Mouse (Mus musculus): ENCODE results near the gene Poln.

Poln gene

GRCm38 (mm10) chr5:34119121-34119856 lies 50.0 kb downstream of the Poln start:
- peak; percentile 92 for DNase-seq (ENCODE audit: extremely low read depth, low read depth)

GRCm38 (mm10) chr5:34105681-34106080 lies 63.6 kb downstream of the Poln start:
- no peak for DNase-seq (ENCODE audit: extremely low read depth, low read depth)

- DNase-seq (ENCODE audit: extremely low read depth, low read depth): peak; percentile 57
Measured at GRCm38 (mm10) chr5:34097333-34097732, 71.9 kb downstream of the Poln start.

GRCm38 (mm10) chr5:34093021-34093420 lies 76.2 kb downstream of the Poln start:
- DNase-seq (ENCODE audit: extremely low read depth, low read depth): peak; percentile 73

- DNase-seq (ENCODE audit: extremely low read depth, low read depth): no peak
Measured at GRCm38 (mm10) chr5:34032520-34032919, 136.7 kb downstream of the Poln start.

- DNase-seq (ENCODE audit: extremely low read depth, low read depth): no peak
Measured at GRCm38 (mm10) chr5:34031022-34031421, 138.2 kb downstream of the Poln start.

GRCm38 (mm10) chr5:34030101-34030500 lies 139.1 kb downstream of the Poln start:
- DNase-seq (ENCODE audit: extremely low read depth, low read depth): no peak

- no peak for DNase-seq (ENCODE audit: extremely low read depth, low read depth)
Measured at GRCm38 (mm10) chr5:34018968-34019367, 150.3 kb downstream of the Poln start.

- peak; percentile 6 for DNase-seq (ENCODE audit: extremely low read depth, low read depth)
Measured at GRCm38 (mm10) chr5:34014652-34015051, 154.6 kb downstream of the Poln start.

- no peak for DNase-seq (ENCODE audit: extremely low read depth, low read depth)
Measured at GRCm38 (mm10) chr5:34007392-34007941, 161.8 kb downstream of the Poln start.

GRCm38 (mm10) chr5:34006832-34007231 lies 162.4 kb downstream of the Poln start:
- DNase-seq (ENCODE audit: extremely low read depth, low read depth): no peak

- no peak for DNase-seq (ENCODE audit: extremely low read depth, low read depth)
Measured at GRCm38 (mm10) chr5:34004618-34005017, 164.6 kb downstream of the Poln start.

GRCm38 (mm10) chr5:34002636-34003035 lies 166.6 kb downstream of the Poln start:
- no peak for DNase-seq (ENCODE audit: extremely low read depth, low read depth)

- no peak for DNase-seq (ENCODE audit: extremely low read depth, low read depth)
Measured at GRCm38 (mm10) chr5:34001401-34001800, 167.8 kb downstream of the Poln start.

- DNase-seq (ENCODE audit: extremely low read depth, low read depth): no peak
Measured at GRCm38 (mm10) chr5:34000809-34001208, 168.4 kb downstream of the Poln start.

GRCm38 (mm10) chr5:33999466-34000090 lies 169.7 kb downstream of the Poln start:
- no peak for DNase-seq (ENCODE audit: extremely low read depth, low read depth)

GRCm38 (mm10) chr5:33998505-33998877 lies 170.8 kb downstream of the Poln start:
- no peak for DNase-seq (ENCODE audit: extremely low read depth, low read depth)

GRCm38 (mm10) chr5:33997829-33998504 lies 171.3 kb downstream of the Poln start:
- no peak for DNase-seq (ENCODE audit: extremely low read depth, low read depth)

- no peak for DNase-seq (ENCODE audit: extremely low read depth, low read depth)
Measured at GRCm38 (mm10) chr5:33997051-33997741, 172.1 kb downstream of the Poln start.

- no peak for DNase-seq (ENCODE audit: extremely low read depth, low read depth)
Measured at GRCm38 (mm10) chr5:33996694-33997045, 172.6 kb downstream of the Poln start.

GRCm38 (mm10) chr5:33995843-33996693 lies 173.2 kb downstream of the Poln start, which contains the start of gene Nat8l:
Nat8l (plus strand) TSS chr5:33995984.
- DNase-seq (ENCODE audit: extremely low read depth, low read depth): no peak
